Mouse (Mus musculus): ENCODE results near the gene Cmss1.

- TF ChIP-seq CTCF (IDR thresholded peaks at IDR 0.05; ENCODE audit: low read depth) (no peak), EP300 (optimal IDR thresholded peaks at IDR 0.05) (no peak)
Measured at GRCm38 (mm10) chr16:57490691-57491090, 116.0 kb downstream of the Cmss1 start.

Measured in stomach, postnatal 0 days (tissue).